Mouse (Mus musculus): ENCODE measurements around the gene Tbrg4. TPM values are rescaled to one million over a fixed set of nuclear protein-coding genes. Genes with fewer than 3 reads are reported as not detected.
A peak's percentile ranks its signal among the peaks of the same experiment; 100 is the strongest.

Tbrg4 gene
- polyA plus RNA-seq (2014; fragmentation: Nextera tagmentation; extraction: Ambion mirVana), result 35.5 and 38.3 TPM in 2 replicates

DNA sequence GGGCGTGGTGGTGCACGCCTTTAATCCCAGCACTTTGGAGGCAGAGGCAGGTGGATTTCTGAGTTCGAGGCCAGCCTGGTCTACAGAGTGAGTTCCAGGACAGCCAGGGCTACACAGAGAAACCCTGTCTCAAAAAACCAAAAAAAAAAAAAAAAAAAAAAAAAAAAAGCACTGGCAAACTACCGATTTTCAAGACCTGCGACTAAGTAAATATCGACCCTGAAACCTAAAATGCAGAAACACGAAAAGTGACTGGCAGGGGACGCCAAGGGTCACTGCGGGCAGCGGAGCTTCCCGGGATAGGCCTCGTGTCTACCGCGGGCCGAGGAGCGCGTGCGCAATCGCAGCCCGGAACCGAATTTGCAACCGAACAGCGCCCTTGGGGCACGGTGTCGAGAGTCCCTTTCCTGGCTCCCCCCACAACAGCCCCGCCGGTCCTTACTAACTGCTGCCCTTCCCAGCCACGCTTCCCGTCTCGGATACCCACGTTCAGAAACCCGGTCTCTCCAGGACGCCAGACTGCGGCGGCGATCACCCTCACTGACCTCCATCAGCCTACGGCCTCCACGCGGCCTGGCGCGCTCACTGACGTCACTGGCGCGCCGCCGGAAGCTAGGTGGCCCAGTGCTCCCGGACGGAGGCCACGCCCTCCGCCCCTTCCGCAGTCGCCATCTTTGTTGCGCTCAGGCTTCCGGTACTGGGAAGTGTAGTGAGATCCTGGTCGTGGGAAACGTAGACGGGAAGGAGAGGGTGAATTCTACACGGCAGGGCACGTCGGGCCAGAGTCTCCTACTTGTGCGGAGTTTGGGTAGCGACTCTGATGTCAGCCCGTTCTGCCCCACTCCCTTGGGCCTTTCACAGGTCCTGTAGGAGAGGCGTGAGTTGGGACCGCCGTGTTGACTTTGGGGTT is at the start of gene Tbrg4:
Tbrg4 (minus strand) TSS at position 590 of the 910 bp plus-strand sequence.
- peak; percentile 97 for ATAC-seq (ENCODE audit: low FRiP score)
- Histone ChIP-seq H3K36me3 (ENCODE audit: control insufficient read depth, insufficient read depth, low read length) (peaks cover 15% of the 10 kb centered on the region), H3K27ac (ENCODE audit: low read depth, low read length) (peak within 1 kb of the TSS; percentile 61), H3K4me3 (ENCODE audit: low read depth, low read length) (peak within 1 kb of the TSS; percentile 77), H3K4me1 (ENCODE audit: control insufficient read depth, insufficient read depth, low read length) (peaks cover 12% of the 10 kb centered on the region), H3K9me3 (ENCODE audit: control insufficient read depth, low read length) (no peaks in the 10 kb centered on the region), H3K4me2 (peak within 1 kb of the TSS; percentile 89), H3K27me3 (ENCODE audit: control insufficient read depth, insufficient read depth, low read length) (no peaks in the 10 kb centered on the region), H3K9ac (ENCODE audit: low read length) (peak within 1 kb of the TSS; percentile 84)
- WGBS, result under 1% methylated on average over 66 of the region's 66 CpGs
- DNase-seq (ENCODE audit: low spot score, missing footprints), result peak; percentile 100

DNA sequence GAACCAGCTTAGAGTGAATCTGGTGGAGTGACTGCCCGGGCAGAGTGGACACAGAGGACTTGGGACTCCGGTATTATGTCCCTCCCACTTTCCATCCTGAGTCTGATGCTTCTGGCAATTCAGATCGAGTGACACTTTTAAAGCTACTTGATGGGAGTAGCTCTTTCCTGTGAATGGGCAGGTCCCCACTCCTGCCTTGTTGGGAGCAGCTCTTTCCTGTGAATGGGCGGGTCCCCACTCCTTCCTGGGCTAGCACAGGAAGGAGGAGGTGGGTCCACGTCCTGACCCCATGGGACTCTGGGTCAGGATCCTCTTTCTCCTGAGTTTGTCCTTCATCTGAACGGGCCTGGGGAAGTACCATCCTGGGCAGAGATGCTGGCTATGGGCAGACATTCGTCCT is 49.5 kb upstream of the Tbrg4 start:
- no peaks in the 10 kb centered on the region for H3K9me3 ChIP-seq (ENCODE audit: control insufficient read depth, low read length)
- H3K4me2 ChIP-seq, result no peak overlapping the region
- no peaks in the 10 kb centered on the region for H3K27me3 ChIP-seq (ENCODE audit: control insufficient read depth, insufficient read depth, low read length)
- no peak overlapping the region for H3K4me3 ChIP-seq (ENCODE audit: low read depth, low read length)
- WGBS, result 78% methylated on average over 7 of the region's 7 CpGs
- no peaks in the 10 kb centered on the region for H3K36me3 ChIP-seq (ENCODE audit: control insufficient read depth, insufficient read depth, low read length)
- no peak for ATAC-seq (ENCODE audit: low FRiP score)
- no peak overlapping the region for H3K9ac ChIP-seq (ENCODE audit: low read length)
- no peak overlapping the region for H3K27ac ChIP-seq (ENCODE audit: low read depth, low read length)
- no peak for DNase-seq (ENCODE audit: low spot score, missing footprints)
- no peaks in the 10 kb centered on the region for H3K4me1 ChIP-seq (ENCODE audit: control insufficient read depth, insufficient read depth, low read length)

DNA sequence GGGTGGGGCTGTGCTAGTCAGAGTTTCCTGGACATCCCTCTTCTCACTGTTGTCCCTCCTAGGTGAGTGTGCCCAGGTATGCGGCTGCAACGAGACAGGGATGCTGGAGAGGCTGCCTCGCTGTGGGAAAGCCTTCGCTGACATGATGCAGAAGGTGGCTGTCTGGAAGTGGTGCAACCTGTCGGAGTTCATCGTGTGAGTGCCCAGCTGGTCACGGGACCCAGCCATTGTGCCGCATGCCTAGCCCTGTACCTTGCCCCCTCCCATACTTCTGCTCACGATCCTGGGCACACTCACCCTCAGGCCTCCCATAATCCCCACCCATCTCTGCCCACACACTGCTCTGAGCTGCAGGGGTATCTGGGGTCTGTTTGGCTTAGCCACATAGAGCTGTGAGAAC is 48.8 kb upstream of the Tbrg4 start:
- no peak for ATAC-seq (ENCODE audit: low FRiP score)

DNA sequence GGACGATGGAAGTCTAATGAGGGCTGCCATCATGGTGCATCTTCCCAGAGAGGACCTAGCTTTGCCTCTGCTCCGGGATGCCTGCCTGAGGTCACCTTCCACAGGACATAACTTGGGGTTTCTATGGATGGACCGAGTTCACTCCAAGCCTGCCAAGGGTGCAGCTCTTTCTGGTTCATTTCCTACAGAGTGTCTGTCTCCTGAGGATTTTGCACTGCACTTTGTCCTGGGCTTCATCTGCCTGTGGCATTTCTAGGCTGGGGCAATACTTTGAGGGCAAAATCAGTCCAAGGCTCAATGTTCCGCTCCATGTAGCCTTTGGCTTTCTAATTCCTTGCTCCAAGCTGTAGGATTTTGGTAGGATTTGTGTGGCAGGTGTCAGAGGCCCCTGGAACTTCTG is 45.0 kb upstream of the Tbrg4 start:
- no peak overlapping the region for H3K4me2 ChIP-seq
- no peak overlapping the region for H3K4me3 ChIP-seq (ENCODE audit: low read depth, low read length)
- 82% methylated on average over 4 of the region's 4 CpGs for whole genome bisulfite sequencing
- no peak overlapping the region for H3K27ac ChIP-seq (ENCODE audit: low read depth, low read length)
- no peaks in the 10 kb centered on the region for H3K9me3 ChIP-seq (ENCODE audit: control insufficient read depth, low read length)
- DNase-seq (ENCODE audit: low spot score, missing footprints) (no peak), ATAC-seq (ENCODE audit: low FRiP score) (no peak)
- no peak overlapping the region for H3K9ac ChIP-seq (ENCODE audit: low read length)
- no peaks in the 10 kb centered on the region for H3K36me3 ChIP-seq (ENCODE audit: control insufficient read depth, insufficient read depth, low read length)
- no peaks in the 10 kb centered on the region for H3K27me3 ChIP-seq (ENCODE audit: control insufficient read depth, insufficient read depth, low read length)
- no peaks in the 10 kb centered on the region for H3K4me1 ChIP-seq (ENCODE audit: control insufficient read depth, insufficient read depth, low read length)

More for the DNA sequence above, 48.8 kb upstream of the Tbrg4 start:
- H3K9ac ChIP-seq (ENCODE audit: low read length), result no peak overlapping the region
- H3K27me3 ChIP-seq (ENCODE audit: control insufficient read depth, insufficient read depth, low read length), result no peaks in the 10 kb centered on the region
- WGBS, result 90% methylated on average over 9 of the region's 9 CpGs
- no peaks in the 10 kb centered on the region for H3K4me1 ChIP-seq (ENCODE audit: control insufficient read depth, insufficient read depth, low read length)
- no peaks in the 10 kb centered on the region for H3K9me3 ChIP-seq (ENCODE audit: control insufficient read depth, low read length)
- no peak overlapping the region for H3K4me3 ChIP-seq (ENCODE audit: low read depth, low read length)
- no peak for DNase-seq (ENCODE audit: low spot score, missing footprints)
- H3K27ac ChIP-seq (ENCODE audit: low read depth, low read length), result no peak overlapping the region
- no peak overlapping the region for H3K4me2 ChIP-seq
- no peaks in the 10 kb centered on the region for H3K36me3 ChIP-seq (ENCODE audit: control insufficient read depth, insufficient read depth, low read length)

DNA sequence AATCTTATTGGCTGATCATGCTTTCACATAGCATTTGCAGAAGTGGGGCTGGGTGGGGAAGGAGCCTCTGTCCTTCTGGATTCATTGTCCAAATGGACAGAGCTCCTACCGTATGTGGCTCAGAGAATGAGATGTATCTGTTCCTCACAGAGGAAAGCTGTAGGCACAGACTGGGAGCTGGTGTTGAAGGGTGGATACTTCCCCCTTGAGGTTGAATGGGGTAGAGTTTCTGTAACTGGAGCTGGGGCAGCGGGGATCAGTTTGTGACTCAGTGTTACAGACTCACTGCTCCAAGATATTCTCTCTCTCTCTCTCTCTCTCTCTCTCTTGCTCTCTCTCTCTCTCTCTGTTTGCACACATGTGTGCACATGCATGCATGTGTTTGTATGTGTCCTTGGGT is 44.2 kb upstream of the Tbrg4 start:
- H3K27ac ChIP-seq (ENCODE audit: low read depth, low read length), result no peak overlapping the region
- H3K4me2 ChIP-seq, result no peak overlapping the region
- DNase-seq (ENCODE audit: low spot score, missing footprints) (no peak), ATAC-seq (ENCODE audit: low FRiP score) (no peak)
- H3K4me3 ChIP-seq (ENCODE audit: low read depth, low read length), result no peak overlapping the region
- H3K9ac ChIP-seq (ENCODE audit: low read length), result no peak overlapping the region
- no peaks in the 10 kb centered on the region for H3K36me3 ChIP-seq (ENCODE audit: control insufficient read depth, insufficient read depth, low read length)
- no peaks in the 10 kb centered on the region for H3K27me3 ChIP-seq (ENCODE audit: control insufficient read depth, insufficient read depth, low read length)
- WGBS, result 47% methylated on average over 2 of the region's 2 CpGs
- H3K4me1 ChIP-seq (ENCODE audit: control insufficient read depth, insufficient read depth, low read length), result no peaks in the 10 kb centered on the region
- no peaks in the 10 kb centered on the region for H3K9me3 ChIP-seq (ENCODE audit: control insufficient read depth, low read length)

DNA sequence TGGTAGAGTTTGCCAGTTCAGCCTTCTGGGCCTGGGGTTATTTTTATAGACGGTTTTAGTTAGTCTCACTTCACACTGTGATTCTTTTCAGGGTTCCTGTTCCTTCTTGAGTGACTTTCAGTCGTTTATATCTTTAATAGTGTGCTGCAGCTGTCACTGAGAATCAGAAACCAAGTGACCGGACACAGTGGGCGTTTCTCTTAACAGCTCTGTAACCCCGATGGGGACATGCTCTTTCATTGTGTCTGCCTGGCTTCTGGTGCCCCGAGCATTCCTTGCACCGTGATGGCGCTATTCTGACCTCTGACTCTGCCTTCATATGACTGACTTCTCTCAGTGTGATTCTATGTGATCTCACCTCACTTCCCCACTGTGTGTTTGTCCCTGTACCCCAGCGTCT is 43.2 kb upstream of the Tbrg4 start:
- Histone ChIP-seq H3K27ac (ENCODE audit: low read depth, low read length) (no peak overlapping the region), H3K27me3 (ENCODE audit: control insufficient read depth, insufficient read depth, low read length) (no peaks in the 10 kb centered on the region), H3K4me2 (no peak overlapping the region), H3K4me3 (ENCODE audit: low read depth, low read length) (no peak overlapping the region), H3K4me1 (ENCODE audit: control insufficient read depth, insufficient read depth, low read length) (no peaks in the 10 kb centered on the region), H3K9me3 (ENCODE audit: control insufficient read depth, low read length) (no peaks in the 10 kb centered on the region), H3K9ac (ENCODE audit: low read length) (no peak overlapping the region), H3K36me3 (ENCODE audit: control insufficient read depth, insufficient read depth, low read length) (no peaks in the 10 kb centered on the region)
- ATAC-seq (ENCODE audit: low FRiP score) (no peak), DNase-seq (ENCODE audit: low spot score, missing footprints) (no peak)
- WGBS, result 47% methylated on average over 9 of the region's 9 CpGs

DNA sequence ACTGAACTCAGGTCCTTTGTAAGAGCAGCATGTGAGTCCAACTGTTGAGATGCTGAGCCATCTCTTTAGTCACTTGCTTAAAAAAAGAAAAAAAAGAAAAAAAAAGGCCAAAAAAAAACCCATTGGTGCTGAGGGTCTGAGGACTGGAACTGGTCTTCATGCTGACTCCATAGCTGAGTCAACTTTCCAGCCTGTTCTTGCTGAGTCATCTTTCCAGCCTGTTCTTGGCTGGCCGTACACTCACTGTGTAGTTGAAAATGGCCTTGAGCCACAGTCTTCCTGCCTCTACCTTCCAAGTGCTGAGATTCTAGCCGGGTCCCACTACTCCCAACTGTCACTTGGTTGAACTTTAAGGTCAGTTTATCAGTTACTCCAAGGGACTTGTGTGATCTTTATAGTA is 40.8 kb upstream of the Tbrg4 start:
- ATAC-seq (ENCODE audit: low FRiP score), result no peak

DNA sequence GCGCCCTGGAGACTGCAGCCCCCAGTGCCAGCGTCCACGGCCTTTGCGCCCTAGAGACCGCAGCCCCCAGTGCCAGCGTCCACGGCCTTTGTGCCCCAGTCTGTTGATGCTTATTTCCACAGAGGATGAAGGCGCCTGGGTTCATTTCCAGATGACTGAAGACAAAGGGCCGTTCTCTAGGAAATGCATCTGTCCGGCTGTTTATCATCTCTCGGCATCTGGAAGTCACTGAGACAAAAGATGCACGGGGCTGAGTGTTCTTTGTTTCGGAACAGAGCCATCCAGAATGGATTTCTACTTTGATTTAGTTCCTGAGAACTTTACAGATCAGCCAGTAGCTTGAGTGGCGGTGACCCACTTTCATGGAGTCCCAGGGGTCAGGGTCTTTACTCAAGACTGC is 35.3 kb upstream of the Tbrg4 start:
- Histone ChIP-seq H3K27me3 (ENCODE audit: control insufficient read depth, insufficient read depth, low read length) (no peaks in the 10 kb centered on the region), H3K9me3 (ENCODE audit: control insufficient read depth, low read length) (no peaks in the 10 kb centered on the region), H3K36me3 (ENCODE audit: control insufficient read depth, insufficient read depth, low read length) (no peaks in the 10 kb centered on the region), H3K27ac (ENCODE audit: low read depth, low read length) (no peak overlapping the region), H3K4me3 (ENCODE audit: low read depth, low read length) (no peak overlapping the region), H3K4me2 (no peak overlapping the region), H3K9ac (ENCODE audit: low read length) (no peak overlapping the region), H3K4me1 (ENCODE audit: control insufficient read depth, insufficient read depth, low read length) (0 out of 2 replicates have a peak, but pooled peaks cover 4% of the 10 kb centered on the region)
- WGBS, result 75% methylated on average over 14 of the region's 14 CpGs
- no peak for ATAC-seq (ENCODE audit: low FRiP score)
- DNase-seq (ENCODE audit: low spot score, missing footprints), result no peak

More for the DNA sequence above, 40.8 kb upstream of the Tbrg4 start:
- Histone ChIP-seq H3K4me1 (ENCODE audit: control insufficient read depth, insufficient read depth, low read length) (no peaks in the 10 kb centered on the region), H3K27ac (ENCODE audit: low read depth, low read length) (no peak overlapping the region), H3K9ac (ENCODE audit: low read length) (no peak overlapping the region), H3K27me3 (ENCODE audit: control insufficient read depth, insufficient read depth, low read length) (no peaks in the 10 kb centered on the region), H3K9me3 (ENCODE audit: control insufficient read depth, low read length) (no peaks in the 10 kb centered on the region), H3K36me3 (ENCODE audit: control insufficient read depth, insufficient read depth, low read length) (no peaks in the 10 kb centered on the region), H3K4me2 (no peak overlapping the region), H3K4me3 (ENCODE audit: low read depth, low read length) (no peak overlapping the region)
- WGBS, result 93% methylated on average over 2 of the region's 2 CpGs
- no peak for DNase-seq (ENCODE audit: low spot score, missing footprints)

DNA sequence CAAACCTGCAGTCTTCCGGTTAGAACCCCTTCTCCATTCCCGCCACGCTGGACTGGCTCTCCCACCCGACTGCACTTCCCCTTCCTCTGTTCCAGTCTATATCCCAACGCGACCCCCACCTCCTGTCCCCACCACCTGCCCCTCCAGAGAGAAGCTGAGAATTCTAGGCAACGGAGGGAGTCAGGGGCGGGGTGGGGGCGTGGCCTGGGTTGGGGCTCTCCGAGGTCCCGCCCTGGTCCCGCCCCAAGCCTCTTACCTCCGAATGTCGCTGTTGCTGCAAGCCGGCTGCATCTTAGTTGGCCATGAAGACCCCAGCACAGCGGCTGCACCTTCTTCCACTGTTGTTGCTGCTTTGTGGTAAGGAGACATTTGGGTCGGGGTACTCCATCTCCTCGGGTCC is 32.4 kb upstream of the Tbrg4 start, which contains the start of gene Ramp3:
Ramp3 (plus strand) TSS at position 251 of the 400 bp plus-strand sequence.
- no peak within 1 kb of the TSS for H3K27ac ChIP-seq (ENCODE audit: low read depth, low read length)

More for the DNA sequence above, 32.4 kb upstream of the Tbrg4 start, which contains the start of gene Ramp3:
- Histone ChIP-seq H3K4me3 (ENCODE audit: low read depth, low read length) (peak within 1 kb of the TSS; percentile 38), H3K36me3 (ENCODE audit: control insufficient read depth, insufficient read depth, low read length) (no peaks in the 10 kb centered on the region), H3K9me3 (ENCODE audit: control insufficient read depth, low read length) (no peaks in the 10 kb centered on the region), H3K27me3 (ENCODE audit: control insufficient read depth, insufficient read depth, low read length) (no peaks in the 10 kb centered on the region), H3K4me2 (peak within 1 kb of the TSS; percentile 51), H3K9ac (ENCODE audit: low read length) (peak within 1 kb of the TSS; percentile 33), H3K4me1 (ENCODE audit: control insufficient read depth, insufficient read depth, low read length) (0 out of 2 replicates have a peak, but pooled peaks cover 4% of the 10 kb centered on the region)
- WGBS, result 0% methylated on average over 18 of the region's 18 CpGs
- DNase-seq (ENCODE audit: low spot score, missing footprints), result peak; percentile 97
- ATAC-seq (ENCODE audit: low FRiP score), result peak; percentile 87

All from midbrain, embryonic 11.5 days (tissue).